Mouse (Mus musculus): ENCODE data around the gene Tmed4. TPM values are rescaled to one million over a fixed set of nuclear protein-coding genes. Genes with fewer than 3 reads are reported as not detected.

Gene Tmed4
- total and polyA plus RNA-seq, 2 experiments from 2014 or later: 90.5 to 93.4 TPM

DNA sequence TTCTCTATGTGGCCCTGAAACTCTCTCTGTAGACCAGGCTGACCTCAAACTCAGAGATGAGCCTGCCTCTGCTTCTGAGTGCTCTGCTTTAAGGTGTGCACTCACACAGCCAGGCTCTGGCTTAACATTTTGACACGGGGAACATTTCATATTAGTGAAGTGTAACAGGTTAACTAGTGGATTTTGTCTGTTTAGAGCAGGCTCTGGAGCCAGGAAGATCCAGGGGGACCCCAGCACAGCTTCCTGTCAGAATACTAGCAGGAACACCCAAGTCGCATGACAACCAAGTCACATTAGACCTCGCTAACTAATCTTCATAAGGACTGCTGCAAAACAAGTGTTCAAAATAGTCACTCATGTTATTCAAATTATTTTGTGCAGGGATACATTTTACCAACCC is 16.2 kb upstream of the Tmed4 start:
- H3K27me3 ChIP-seq (ENCODE audit: control insufficient read depth, insufficient read depth, low read length): no peaks in the 10 kb centered on the region
- DNase-seq (ENCODE audit: low spot score): no peak
- peak overlapping the region; percentile 74 for H3K9ac ChIP-seq (replicated peaks; ENCODE audit: low read depth, low read length)
- ATAC-seq (ENCODE audit: insufficient read depth, low read depth): no peak
- H3K9me3 ChIP-seq (replicated peaks; ENCODE audit: control insufficient read depth, low read length): no peaks in the 10 kb centered on the region
- peak overlapping the region; percentile 80 for H3K4me3 ChIP-seq (ENCODE audit: low read depth, low read length)
- H3K36me3 ChIP-seq (replicated peaks; ENCODE audit: control insufficient read depth, insufficient read depth, low read length): no peaks in the 10 kb centered on the region
- H3K4me2 ChIP-seq (ENCODE audit: low read depth, low read length): peak overlapping the region; percentile 78
- peaks cover 17% of the 10 kb centered on the region; the same call in 1 of the 2 replicates for H3K4me1 ChIP-seq (ENCODE audit: control insufficient read depth, insufficient read depth)
- peak overlapping the region; percentile 99 for H3K27ac ChIP-seq (ENCODE audit: low read depth)
- TF ChIP-seq EP300 (IDR thresholded peaks at IDR 0.05; ENCODE audit: low read depth): no peak
- TF ChIP-seq CTCF (IDR thresholded peaks at IDR 0.05; ENCODE audit: low read depth): no peak
- 28% methylated on average over 3 of the region's 3 CpGs for WGBS

DNA sequence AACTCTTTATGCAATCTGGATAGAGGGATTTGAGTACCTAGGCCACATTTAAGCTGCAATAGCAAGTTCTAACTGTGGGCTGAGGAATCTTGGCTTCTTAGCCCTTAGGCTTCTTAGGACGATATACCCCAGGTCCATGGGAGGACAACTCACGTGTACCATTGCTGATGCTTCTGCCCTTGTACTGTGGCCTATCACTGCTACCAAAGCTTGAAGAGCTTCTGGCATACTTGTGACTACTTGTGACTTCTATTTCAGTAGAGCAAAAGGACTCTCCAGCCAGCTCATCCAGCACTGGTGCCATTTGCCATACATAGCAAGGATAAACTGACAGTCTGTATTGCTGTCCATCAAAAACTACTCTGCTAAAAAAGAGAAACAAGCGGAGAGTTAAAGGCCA is 15.5 kb upstream of the Tmed4 start:
- H3K9me3 ChIP-seq (replicated peaks; ENCODE audit: control insufficient read depth, low read length): no peaks in the 10 kb centered on the region
- DNase-seq (ENCODE audit: low spot score) (no peak), ATAC-seq (ENCODE audit: insufficient read depth, low read depth) (no peak)
- no peaks in the 10 kb centered on the region for H3K36me3 ChIP-seq (replicated peaks; ENCODE audit: control insufficient read depth, insufficient read depth, low read length)
- H3K27me3 ChIP-seq (ENCODE audit: control insufficient read depth, insufficient read depth, low read length): no peaks in the 10 kb centered on the region
- H3K4me1 ChIP-seq (ENCODE audit: control insufficient read depth, insufficient read depth): peaks cover 17% of the 10 kb centered on the region; the same call in 1 of the 2 replicates
- H3K4me3 ChIP-seq (ENCODE audit: low read depth, low read length): no peak overlapping the region
- WGBS: 88% methylated on average over 3 of the region's 3 CpGs
- no peak overlapping the region for H3K9ac ChIP-seq (replicated peaks; ENCODE audit: low read depth, low read length)
- H3K4me2 ChIP-seq (ENCODE audit: low read depth, low read length): no peak overlapping the region
- H3K27ac ChIP-seq (ENCODE audit: low read depth): no peak overlapping the region
- TF ChIP-seq EP300 (IDR thresholded peaks at IDR 0.05; ENCODE audit: low read depth) (no peak), CTCF (IDR thresholded peaks at IDR 0.05; ENCODE audit: low read depth) (no peak)

DNA sequence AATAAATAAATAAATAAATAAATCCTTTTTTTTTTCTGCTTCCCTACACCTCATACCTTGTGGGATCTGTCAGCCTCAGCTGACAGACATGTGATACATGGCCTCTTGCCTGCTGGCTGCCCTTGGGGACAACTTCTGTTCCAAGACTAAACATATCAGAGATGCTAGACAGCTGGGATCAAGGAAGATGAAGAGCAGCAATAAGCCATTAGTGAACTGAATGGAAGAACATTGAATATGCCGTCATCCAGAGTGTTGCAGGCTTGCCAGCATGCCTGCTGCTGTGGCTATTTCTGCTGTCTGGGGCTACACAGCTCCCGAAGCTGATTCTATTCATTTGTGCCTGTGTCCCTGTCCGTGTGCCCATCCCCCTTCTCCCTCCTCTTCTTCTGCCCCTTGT is 8.3 kb upstream of the Tmed4 start:
- no peaks in the 10 kb centered on the region for H3K4me1 ChIP-seq (ENCODE audit: control insufficient read depth, insufficient read depth)
- no peak overlapping the region for H3K4me2 ChIP-seq (ENCODE audit: low read depth, low read length)
- no peak overlapping the region for H3K4me3 ChIP-seq (ENCODE audit: low read depth, low read length)
- peak overlapping the region; percentile 43; the same call in 1 of the 2 replicates for H3K27ac ChIP-seq (ENCODE audit: low read depth)
- H3K27me3 ChIP-seq (ENCODE audit: control insufficient read depth, insufficient read depth, low read length): no peaks in the 10 kb centered on the region
- DNase-seq (ENCODE audit: low spot score) (no peak), ATAC-seq (ENCODE audit: insufficient read depth, low read depth) (peak; percentile 74)
- no peaks in the 10 kb centered on the region for H3K36me3 ChIP-seq (replicated peaks; ENCODE audit: control insufficient read depth, insufficient read depth, low read length)
- no peak overlapping the region for H3K9ac ChIP-seq (replicated peaks; ENCODE audit: low read depth, low read length)
- no peaks in the 10 kb centered on the region for H3K9me3 ChIP-seq (replicated peaks; ENCODE audit: control insufficient read depth, low read length)
- TF ChIP-seq EP300 (IDR thresholded peaks at IDR 0.05; ENCODE audit: low read depth): no peak
- 48% methylated on average over 3 of the region's 3 CpGs for WGBS

DNA sequence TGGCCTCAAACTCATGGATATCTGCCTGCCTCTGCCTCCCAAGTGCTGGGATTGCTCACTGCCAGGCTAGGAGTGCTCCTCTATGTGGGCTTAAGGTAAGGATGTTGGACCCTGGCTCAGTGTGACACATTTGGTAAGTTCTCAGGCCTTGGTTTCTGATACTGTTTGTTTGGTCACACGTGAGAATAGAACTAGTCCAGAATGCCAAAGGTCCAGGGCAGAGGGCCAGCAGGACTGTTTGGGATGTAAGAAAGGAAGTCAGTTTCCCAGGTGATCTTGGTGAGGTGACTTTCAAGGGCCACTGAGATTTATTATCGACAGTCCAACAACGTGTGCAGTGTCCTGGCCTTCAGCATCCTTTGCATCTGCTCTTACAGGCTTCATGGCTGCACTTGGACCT is 1.8 kb upstream of the Tmed4 start:
- H3K4me3 ChIP-seq (ENCODE audit: low read depth, low read length): no peak overlapping the region
- no peaks in the 10 kb centered on the region for H3K27me3 ChIP-seq (ENCODE audit: control insufficient read depth, insufficient read depth, low read length)
- DNase-seq (ENCODE audit: low spot score): no peak
- H3K9ac ChIP-seq (replicated peaks; ENCODE audit: low read depth, low read length): no peak overlapping the region
- no peak for ATAC-seq (ENCODE audit: insufficient read depth, low read depth)
- WGBS: 68% methylated on average over 3 of the region's 3 CpGs
- no peaks in the 10 kb centered on the region for H3K9me3 ChIP-seq (replicated peaks; ENCODE audit: control insufficient read depth, low read length)
- H3K27ac ChIP-seq (ENCODE audit: low read depth): no peak overlapping the region
- H3K36me3 ChIP-seq (replicated peaks; ENCODE audit: control insufficient read depth, insufficient read depth, low read length): peaks cover 10% of the 10 kb centered on the region
- TF ChIP-seq CTCF (IDR thresholded peaks at IDR 0.05; ENCODE audit: low read depth) (no peak), EP300 (IDR thresholded peaks at IDR 0.05; ENCODE audit: low read depth) (no peak)
- no peak overlapping the region for H3K4me2 ChIP-seq (ENCODE audit: low read depth, low read length)
- H3K4me1 ChIP-seq (ENCODE audit: control insufficient read depth, insufficient read depth): peaks cover 8% of the 10 kb centered on the region

DNA sequence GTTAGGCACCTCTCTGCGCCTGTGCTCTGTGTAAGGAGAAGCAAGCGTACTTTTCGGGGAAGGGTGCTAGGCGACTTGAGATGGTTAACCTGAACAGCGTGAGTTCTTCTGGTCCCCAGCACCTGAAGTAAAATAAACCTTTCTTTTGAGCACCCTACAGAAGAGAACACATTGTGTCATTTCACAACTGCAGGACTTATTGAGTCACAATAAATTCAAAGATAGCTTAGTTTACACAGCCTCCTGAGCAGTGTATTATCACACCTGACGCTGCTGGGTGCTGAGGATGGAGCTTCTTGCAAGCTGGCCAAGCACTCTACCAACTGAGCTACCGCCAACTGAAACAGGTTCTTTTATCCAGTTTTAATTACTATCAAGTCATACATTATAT is 419 bp upstream of the Tmed4 start:
- H3K4me1 ChIP-seq (ENCODE audit: control insufficient read depth, insufficient read depth): peaks cover 8% of the 10 kb centered on the region
- 21% methylated on average over 7 of the region's 7 CpGs for WGBS
- no peaks in the 10 kb centered on the region for H3K27me3 ChIP-seq (ENCODE audit: control insufficient read depth, insufficient read depth, low read length)
- no peaks in the 10 kb centered on the region for H3K9me3 ChIP-seq (replicated peaks; ENCODE audit: control insufficient read depth, low read length)
- H3K4me3 ChIP-seq (ENCODE audit: low read depth, low read length): peak overlapping the region; percentile 87
- ATAC-seq (ENCODE audit: insufficient read depth, low read depth) (no peak), DNase-seq (ENCODE audit: low spot score) (no peak)
- peak overlapping the region; percentile 93 for H3K4me2 ChIP-seq (ENCODE audit: low read depth, low read length)
- H3K27ac ChIP-seq (ENCODE audit: low read depth): peak overlapping the region; percentile 73
- H3K36me3 ChIP-seq (replicated peaks; ENCODE audit: control insufficient read depth, insufficient read depth, low read length): peaks cover 22% of the 10 kb centered on the region
- H3K9ac ChIP-seq (replicated peaks; ENCODE audit: low read depth, low read length): peak overlapping the region; percentile 81; the same call in 1 of the 2 replicates
- no peak for TF ChIP-seq CTCF (IDR thresholded peaks at IDR 0.05; ENCODE audit: low read depth)
- no peak for TF ChIP-seq EP300 (IDR thresholded peaks at IDR 0.05; ENCODE audit: low read depth)

DNA sequence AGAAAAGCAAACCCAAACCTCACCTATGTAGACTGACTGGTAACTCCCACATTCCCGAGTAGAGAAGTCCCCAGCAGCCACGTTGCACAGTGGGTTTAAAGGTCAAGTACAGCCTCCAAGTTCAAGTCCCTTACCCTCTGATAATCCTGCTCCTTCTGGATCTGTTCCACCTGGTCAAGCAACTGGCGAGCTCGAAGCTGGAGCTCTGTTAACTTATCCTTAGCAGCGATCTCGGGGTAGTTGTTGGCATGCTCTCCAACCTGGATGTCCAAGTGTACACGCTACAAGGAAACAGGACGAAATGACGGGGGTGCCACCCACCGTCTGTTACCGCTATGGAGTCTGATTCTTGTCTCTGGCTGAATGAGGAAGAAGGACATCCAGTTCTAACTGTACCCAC is 1.1 kb downstream of the Tmed4 start:
- Histone ChIP-seq H3K27ac (ENCODE audit: low read depth) (no peak overlapping the region), H3K4me1 (ENCODE audit: control insufficient read depth, insufficient read depth) (peaks cover 8% of the 10 kb centered on the region), H3K9ac (replicated peaks; ENCODE audit: low read depth, low read length) (peak overlapping the region; percentile 81; the same call in 1 of the 2 replicates), H3K4me2 (ENCODE audit: low read depth, low read length) (peak overlapping the region; percentile 93), H3K36me3 (replicated peaks; ENCODE audit: control insufficient read depth, insufficient read depth, low read length) (peaks cover 22% of the 10 kb centered on the region), H3K4me3 (ENCODE audit: low read depth, low read length) (peak overlapping the region; percentile 87), H3K27me3 (ENCODE audit: control insufficient read depth, insufficient read depth, low read length) (no peaks in the 10 kb centered on the region), H3K9me3 (replicated peaks; ENCODE audit: control insufficient read depth, low read length) (no peaks in the 10 kb centered on the region)
- 47% methylated on average over 11 of the region's 11 CpGs for WGBS
- ATAC-seq (ENCODE audit: insufficient read depth, low read depth) (no peak), DNase-seq (ENCODE audit: low spot score) (no peak)
- no peak for TF ChIP-seq CTCF (IDR thresholded peaks at IDR 0.05; ENCODE audit: low read depth)
- no peak for TF ChIP-seq EP300 (IDR thresholded peaks at IDR 0.05; ENCODE audit: low read depth)
